Mouse (Mus musculus) cerebellum, adult 2 months (tissue): ENCODE measurements around the gene Rnf13.
"Not testable (repeated sequence)": the region's sequence is repeated elsewhere in the genome, so short reads cannot be mapped to it uniquely, and the experiment has no call there.

ENCODE experiments used
- CTCF ChIP-seq: fragments of 200-500 bp; IDR thresholded peaks from 2 replicates; pipeline ENCODE4 v1.5.1; 2011; ENCODE audit warnings: low read depth, mild to moderate bottlenecking, control low read depth, low read length, moderate library complexity, borderline replicate concordance; ENCODE audit not compliant: insufficient read depth
- POLR2A ChIP-seq: fragments of 200-500 bp; IDR thresholded peaks from 2 replicates; pipeline ENCODE4 v1.6.1; 2011; ENCODE audit warnings: low read length, control low read depth, borderline replicate concordance; ENCODE audit not compliant: insufficient read depth

DNA sequence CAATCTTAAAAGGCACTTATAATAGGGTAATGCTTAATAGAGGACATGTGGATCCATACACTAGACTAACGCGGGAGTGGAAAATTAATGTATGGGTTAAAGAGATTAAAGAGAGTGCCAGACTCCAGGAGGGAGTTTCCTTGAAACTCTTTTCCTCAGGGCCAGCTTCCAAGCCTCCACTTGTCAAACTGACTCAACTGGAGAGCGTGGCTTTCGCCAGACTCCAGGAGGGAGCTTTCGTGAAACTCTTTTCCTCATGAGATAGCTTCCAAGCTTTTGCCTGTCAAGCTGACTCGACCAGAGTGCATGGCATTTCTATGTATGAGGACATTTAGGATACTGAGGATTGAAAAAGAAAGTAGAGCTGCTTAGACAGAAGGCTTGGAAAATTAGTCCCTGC, 59.2 kb downstream of the Rnf13 start:
- TF ChIP-seq CTCF, POLR2A: not testable (repeated sequence)
